Mouse (Mus musculus): ENCODE measurements around the gene Mrps14.

DNA sequence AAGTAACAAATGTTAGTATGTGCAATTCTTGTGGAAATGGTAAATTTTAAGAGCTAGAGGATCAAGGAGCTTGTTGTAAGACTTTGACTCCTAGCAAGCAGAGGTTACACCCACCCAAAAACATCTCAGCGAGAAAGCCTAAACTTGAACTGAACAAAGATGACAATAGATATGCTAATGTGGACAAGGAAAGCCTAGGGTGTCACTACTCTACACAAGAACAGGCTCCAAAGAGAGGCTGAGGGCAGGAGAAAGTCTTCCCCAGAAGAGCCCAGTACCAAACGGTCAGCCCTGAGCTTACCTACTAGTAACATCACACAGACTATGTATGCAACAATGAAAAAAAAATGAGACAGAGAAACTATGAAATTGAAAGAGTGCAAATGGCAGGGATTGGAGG, 14.8 kb downstream of the Mrps14 start:
- TF ChIP-seq CTCF (IDR thresholded peaks at IDR 0.05; ENCODE audit: borderline replicate concordance, extremely low read depth, insufficient read depth, insufficient read length) = no peak
- TF ChIP-seq POLR2A (IDR thresholded peaks at IDR 0.05; ENCODE audit: borderline replicate concordance, extremely low read depth, insufficient read depth, insufficient read length, poor library complexity, severe bottlenecking) = no peak
